In the genomic region with DNA sequence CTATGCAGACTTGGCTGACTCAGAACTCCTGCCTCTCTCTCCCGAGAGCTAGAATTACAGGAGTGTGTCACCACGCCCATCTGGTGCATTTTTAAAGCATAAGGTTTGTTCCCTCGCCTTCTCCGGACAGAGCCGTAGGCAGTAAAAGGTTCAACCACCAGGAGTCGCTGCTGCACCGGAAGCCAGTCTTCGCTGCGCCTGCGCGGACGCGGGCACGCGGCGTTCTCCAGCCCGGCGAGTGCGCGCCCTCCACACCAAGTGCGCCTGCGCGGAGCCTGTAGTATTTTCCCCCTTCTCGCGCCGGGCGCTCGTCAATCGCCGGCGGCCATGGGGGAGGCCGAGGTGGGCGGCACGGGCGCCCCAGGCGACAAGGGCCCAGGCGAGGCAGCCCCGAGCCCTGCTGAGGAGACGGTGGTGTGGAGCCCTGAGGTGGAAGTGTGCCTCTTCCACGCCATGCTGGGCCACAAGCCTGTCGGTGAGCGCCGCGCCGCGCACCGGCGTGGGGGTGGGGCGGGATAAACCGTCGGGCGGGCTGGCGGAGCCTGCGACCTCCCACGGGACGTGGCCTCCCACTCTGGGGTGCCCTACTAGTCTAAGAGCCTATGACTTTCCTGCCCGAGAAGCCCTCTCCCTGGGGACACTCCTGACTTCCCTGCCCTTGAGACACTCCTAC, we compare ENCODE assay signal across 8 mouse cellular contexts. TPM values are rescaled to one million over a fixed set of nuclear protein-coding genes. Genes with fewer than 3 reads are reported as not detected.
DNase-seq lines count a peak whose midpoint lies in the region; ATAC-seq lines count a peak whose summit lies in the region.

No protein-coding gene starts in this region.

- peaks cover 27% of the 10 kb centered on the region for H3K36me3 ChIP-seq in forebrain, embryonic 14.5 days (ENCODE audit: control insufficient read depth, insufficient read depth, low read length)
- H3K36me3 ChIP-seq in neural tube, embryonic 15.5 days, result peaks cover 21% of the 10 kb centered on the region

- ATAC-seq in forebrain, embryonic 14.5 days, result peak; percentile 83
- peak; percentile 82 for ATAC-seq in neural tube, embryonic 15.5 days (ENCODE audit: low FRiP score)

- intact Hi-C loops in heart, postnatal 14 days (cut with DNase I), result loop anchor here (1.0 kb wide), 1 partner anchor 163 kb away; no protein-coding TSS in a partner anchor

- H3K27ac ChIP-seq in forebrain, embryonic 14.5 days (ENCODE audit: low read depth, low read length), result peak overlapping the region; percentile 77
- H3K27ac ChIP-seq in neural tube, embryonic 15.5 days (replicated peaks), result peak overlapping the region; percentile 78

- WGBS in forebrain, embryonic 14.5 days, result under 1% methylated on average over 52 of the region's 57 CpGs
- under 1% methylated on average over 57 of the region's 57 CpGs for WGBS in neural tube, embryonic 15.5 days

- peak; percentile 96 for DNase-seq in ES-CJ7 (ENCODE audit: low read depth, low spot score)
- DNase-seq in cerebellum, adult 11 months, result peak; percentile 98
- DNase-seq in forebrain, embryonic 14.5 days (ENCODE audit: low spot score), result peak; percentile 97
- DNase-seq in heart, postnatal 14 days, result peak; percentile 99
- DNase-seq in layer of hippocampus, adult 11-12 months (ENCODE audit: low spot score), result peak; percentile 97
- peak; percentile 95 to 97 for DNase-seq in lung, adult 18-20 months
- DNase-seq in testis, postnatal 14 days (ENCODE audit: low spot score), result peak; percentile 95

- H3K4me2 ChIP-seq in forebrain, embryonic 14.5 days (ENCODE audit: low read length), result peak overlapping the region; percentile 65
- peak overlapping the region; percentile 85 for H3K4me2 ChIP-seq in neural tube, embryonic 15.5 days

- H3K27me3 ChIP-seq in forebrain, embryonic 14.5 days (replicated peaks; ENCODE audit: control insufficient read depth, insufficient read depth, low read length), result no peaks in the 10 kb centered on the region
- no peaks in the 10 kb centered on the region for H3K27me3 ChIP-seq in neural tube, embryonic 15.5 days (replicated peaks)

- H3K4me3 ChIP-seq in forebrain, embryonic 14.5 days (ENCODE audit: low read depth, low read length), result peak overlapping the region; percentile 80
- H3K4me3 ChIP-seq in neural tube, embryonic 15.5 days (replicated peaks), result peak overlapping the region; percentile 97

- peaks cover 11% of the 10 kb centered on the region for H3K4me1 ChIP-seq in forebrain, embryonic 14.5 days (ENCODE audit: control insufficient read depth, insufficient read depth, low read length)
- peaks cover 32% of the 10 kb centered on the region for H3K4me1 ChIP-seq in neural tube, embryonic 15.5 days

- peak overlapping the region; percentile 96 for H3K9ac ChIP-seq in forebrain, embryonic 14.5 days (ENCODE audit: low read length)
- H3K9ac ChIP-seq in neural tube, embryonic 15.5 days (replicated peaks), result peak overlapping the region; percentile 99

- H3K9me3 ChIP-seq in forebrain, embryonic 14.5 days (replicated peaks; ENCODE audit: control insufficient read depth, low read length), result no peaks in the 10 kb centered on the region
- no peaks in the 10 kb centered on the region for H3K9me3 ChIP-seq in neural tube, embryonic 15.5 days (replicated peaks)

RNA-seq across cellular contexts. Expression of a gene that starts 1.5 kb away (rescaled TPM):
- polyA plus RNA-seq in forebrain, embryonic 14.5 days (2014; fragmentation: Nextera tagmentation; extraction: Ambion mirVana), result 48.8 and 52.4 TPM in 2 replicates
- total RNA-seq in heart, postnatal 14 days (2021), result 10 to 100 TPM; 14.5 to 14.8 TPM
- polyA plus RNA-seq in neural tube, embryonic 15.5 days (2015; fragmentation: Nextera tagmentation; extraction: Ambion mirVana), result 36.7 and 37.0 TPM in 2 replicates

RNA-seq across cellular contexts. Expression of a gene that starts 6.4 kb away (rescaled TPM):
- 95.6 and 100 TPM in 2 replicates for polyA plus RNA-seq in forebrain, embryonic 14.5 days (2014; fragmentation: Nextera tagmentation; extraction: Ambion mirVana)
- total RNA-seq in heart, postnatal 14 days (2021), result 10 to 100 TPM; 37.7 to 38.2 TPM
- 81.0 and 90.0 TPM in 2 replicates for polyA plus RNA-seq in neural tube, embryonic 15.5 days (2015; fragmentation: Nextera tagmentation; extraction: Ambion mirVana)

RNA-seq across cellular contexts. Expression of a gene that starts 15.0 kb away (rescaled TPM):
- polyA plus RNA-seq in forebrain, embryonic 14.5 days (2014; fragmentation: Nextera tagmentation; extraction: Ambion mirVana), result 25.1 and 28.6 TPM in 2 replicates
- under 1 TPM; 0.46 to 0.50 TPM for total RNA-seq in heart, postnatal 14 days (2021)
- 62.1 and 90.3 TPM in 2 replicates for polyA plus RNA-seq in neural tube, embryonic 15.5 days (2015; fragmentation: Nextera tagmentation; extraction: Ambion mirVana)

RNA-seq across cellular contexts. Expression of a gene that starts 59.9 kb away (rescaled TPM):
- 0.15 and 0.35 TPM in 2 replicates for polyA plus RNA-seq in forebrain, embryonic 14.5 days (2014; fragmentation: Nextera tagmentation; extraction: Ambion mirVana)
- under 1 TPM in 1 of 2 experiments, not detected in 1; 0.12 TPM for total RNA-seq in heart, postnatal 14 days (2021)
- 0.37 and 0.77 TPM in 2 replicates for polyA plus RNA-seq in neural tube, embryonic 15.5 days (2015; fragmentation: Nextera tagmentation; extraction: Ambion mirVana)

Comparison
In these comparisons a context has a peak if more than half of its experiments do, and no peak if none do; other contexts are left out.
1. Peak in every context shown above with its lines: DNase-seq, ATAC-seq, H3K4me3 ChIP-seq and H3K27ac ChIP-seq.